Mouse (Mus musculus): ENCODE data around the gene Krt34.

Krt34 gene

DNA sequence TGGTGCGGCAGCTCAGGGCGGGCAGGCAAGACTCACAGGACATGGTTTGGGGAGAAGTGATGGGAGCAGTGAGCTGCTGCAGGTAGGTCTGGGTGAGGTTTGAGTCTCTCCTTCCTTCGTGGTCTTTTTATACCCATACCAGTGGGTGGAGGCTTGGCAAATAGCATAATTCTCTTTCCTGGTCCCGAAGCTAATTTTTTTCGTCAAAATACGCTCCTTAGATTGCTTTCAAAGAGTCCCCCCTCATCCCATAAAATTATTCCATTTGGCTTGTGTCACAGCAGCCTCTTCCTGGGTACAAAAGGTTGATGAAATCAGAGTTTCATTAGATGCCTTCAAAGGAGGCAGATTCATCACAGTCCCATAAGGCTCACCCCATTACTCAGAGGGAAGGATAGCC is at the start of gene Krt34:
Krt34 (minus strand) TSS at position 101 of the 400 bp plus-strand sequence.
- DNase-seq (ENCODE audit: low read depth) = no peak

DNA sequence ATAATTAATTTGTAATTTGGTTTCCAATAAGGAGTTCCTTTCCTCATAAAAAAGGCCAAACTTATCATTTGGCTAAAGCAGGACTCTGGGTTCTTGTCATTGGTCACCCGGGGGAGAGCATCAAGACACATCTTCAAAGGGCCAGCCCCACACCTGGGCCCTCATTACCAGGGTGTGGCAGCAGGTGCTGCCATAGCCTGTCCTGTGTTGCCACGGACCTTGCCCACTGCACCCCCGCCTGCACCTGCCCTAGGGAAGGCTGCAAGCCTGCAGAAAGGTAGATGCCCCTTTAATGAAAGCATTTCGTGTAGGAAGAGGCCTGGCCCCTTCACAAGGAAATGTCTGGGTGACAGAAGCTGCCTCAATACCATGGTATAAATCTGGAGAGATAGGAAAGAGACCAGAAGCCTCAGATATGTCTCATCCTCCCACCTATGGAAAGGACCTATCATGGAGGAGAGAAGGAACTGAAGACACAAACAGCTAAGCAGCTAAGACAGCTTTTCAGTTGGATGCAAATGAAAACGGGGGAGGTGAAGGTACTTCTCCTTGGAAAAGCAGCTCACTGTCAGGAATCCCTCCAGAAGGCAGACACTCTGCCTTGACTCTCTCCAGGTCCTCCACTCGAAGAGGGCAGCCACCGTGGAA is 47.1 kb upstream of the Krt34 start:
- no peak for DNase-seq (ENCODE audit: low read depth)

DNA sequence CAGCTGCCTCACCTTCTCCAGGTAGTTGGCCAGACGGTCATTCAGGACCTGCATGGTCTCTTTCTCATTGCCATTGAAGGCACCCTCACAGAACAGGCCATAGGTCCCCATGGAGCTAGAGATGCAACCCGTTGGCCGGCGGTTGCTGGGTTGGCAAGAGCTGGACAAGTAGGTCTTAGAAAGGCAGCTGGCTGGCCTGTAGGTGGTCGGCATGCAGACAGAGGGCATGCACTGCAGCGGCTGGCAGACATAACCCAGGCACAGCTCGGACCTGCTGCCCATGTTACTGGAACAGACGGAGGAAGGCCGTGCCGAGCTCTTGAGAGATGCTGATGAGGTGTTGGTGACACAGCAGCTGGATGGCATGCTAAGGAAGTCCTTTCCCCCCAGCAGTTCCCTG is 46.5 kb upstream of the Krt34 start, which contains the start of gene Krt32:
Krt32 (minus strand) TSS at position 366 of the 400 bp plus-strand sequence.
- no peak for DNase-seq (ENCODE audit: low read depth)

- no peak for DNase-seq (ENCODE audit: low read depth)
These were observed 32.5 kb upstream of the Krt34 start for GRCm38 (mm10) chr11:100073873-100074272.

DNA sequence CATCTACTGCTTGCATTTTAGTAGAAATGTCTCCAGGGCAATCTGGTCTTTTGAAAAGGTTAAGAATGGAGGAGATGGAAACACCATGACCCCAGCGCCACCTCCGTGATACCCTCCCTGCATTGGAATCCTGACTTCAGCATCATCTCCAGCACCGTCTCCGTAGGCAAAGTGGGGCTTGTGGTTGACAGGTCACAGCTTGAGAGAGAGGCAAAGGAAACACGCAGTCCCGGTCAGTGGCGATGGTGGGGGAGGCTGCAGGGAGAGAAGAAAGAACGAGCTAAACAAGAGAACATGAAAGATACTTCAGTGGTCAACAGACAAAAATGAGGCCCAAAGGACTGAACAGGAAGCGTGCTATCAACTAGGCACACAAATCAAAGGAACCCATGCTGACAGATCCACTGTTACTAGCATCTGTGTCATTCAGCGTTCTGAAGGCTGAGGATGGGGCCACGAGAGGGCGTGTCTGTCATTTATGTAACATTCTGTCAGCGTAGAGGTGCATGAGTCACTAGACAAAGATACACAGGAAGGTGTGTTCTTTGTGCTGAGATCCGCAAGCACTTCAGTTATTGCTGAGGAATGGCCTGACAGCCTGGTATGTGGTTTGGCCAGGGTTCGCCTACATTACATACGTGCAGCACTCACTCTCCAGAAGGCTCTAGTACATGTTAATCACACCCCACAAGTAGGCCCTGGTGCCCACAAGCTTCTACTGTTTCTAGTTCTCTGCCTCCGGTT is 26.1 kb upstream of the Krt34 start:
- DNase-seq (ENCODE audit: low read depth) = no peak

DNA sequence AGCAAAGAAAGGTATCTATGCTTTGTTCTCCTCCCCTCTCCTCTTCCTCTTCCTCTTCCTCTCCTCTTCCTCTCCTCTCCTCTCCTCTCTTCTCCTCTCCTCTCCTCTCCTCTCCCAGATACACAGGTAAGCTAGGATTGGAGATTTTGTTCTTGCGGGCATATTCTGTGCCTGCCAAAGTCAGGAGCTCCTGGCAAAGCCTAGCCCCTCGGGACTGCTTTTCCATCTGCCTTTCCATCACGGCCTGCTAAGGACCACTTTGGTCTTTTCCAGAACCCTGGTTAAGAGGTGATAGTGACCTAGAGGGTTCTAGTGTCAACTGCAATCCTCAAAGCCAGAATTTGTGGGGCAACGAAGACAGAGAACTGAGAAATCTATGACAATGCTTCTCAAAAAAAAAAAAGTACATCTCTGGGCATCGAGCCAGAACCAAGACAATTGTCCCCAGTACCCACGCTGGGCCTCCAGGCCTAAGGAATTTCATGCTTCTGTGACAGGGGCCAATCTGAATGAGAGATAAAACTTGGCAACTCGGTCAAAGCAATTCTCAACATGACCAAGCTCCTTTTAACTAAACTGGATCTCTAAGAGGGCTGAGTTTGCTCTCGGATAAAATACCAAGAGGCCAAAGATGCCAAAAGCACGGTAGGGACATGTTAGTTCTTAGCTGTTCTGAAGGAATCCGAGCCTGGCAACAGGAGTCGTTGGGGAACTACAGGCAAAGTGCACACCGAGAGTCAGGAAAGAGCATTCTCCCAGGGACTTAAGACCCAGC is 25.1 kb upstream of the Krt34 start:
- DNase-seq (ENCODE audit: low read depth) = no peak

DNA sequence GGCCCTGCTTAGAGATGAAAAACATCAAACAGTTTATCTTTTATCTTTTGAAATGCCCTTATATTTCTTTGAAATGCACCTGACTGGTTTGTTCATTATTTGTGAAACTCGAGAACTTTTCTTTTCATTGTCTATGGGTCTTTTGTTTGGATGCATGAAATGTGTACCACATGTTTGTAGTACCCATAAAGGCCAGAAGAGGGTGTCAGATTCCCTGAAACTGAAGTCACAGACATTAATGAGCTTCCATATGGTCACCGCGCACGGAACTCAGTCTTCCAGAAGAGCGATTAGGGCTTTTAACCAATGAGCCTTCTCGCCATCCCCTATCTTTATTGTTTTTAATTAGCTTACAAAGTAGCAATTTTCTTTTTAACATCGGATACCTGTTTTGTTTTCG is 17.5 kb upstream of the Krt34 start:
- no peak for DNase-seq (ENCODE audit: low read depth)

DNA sequence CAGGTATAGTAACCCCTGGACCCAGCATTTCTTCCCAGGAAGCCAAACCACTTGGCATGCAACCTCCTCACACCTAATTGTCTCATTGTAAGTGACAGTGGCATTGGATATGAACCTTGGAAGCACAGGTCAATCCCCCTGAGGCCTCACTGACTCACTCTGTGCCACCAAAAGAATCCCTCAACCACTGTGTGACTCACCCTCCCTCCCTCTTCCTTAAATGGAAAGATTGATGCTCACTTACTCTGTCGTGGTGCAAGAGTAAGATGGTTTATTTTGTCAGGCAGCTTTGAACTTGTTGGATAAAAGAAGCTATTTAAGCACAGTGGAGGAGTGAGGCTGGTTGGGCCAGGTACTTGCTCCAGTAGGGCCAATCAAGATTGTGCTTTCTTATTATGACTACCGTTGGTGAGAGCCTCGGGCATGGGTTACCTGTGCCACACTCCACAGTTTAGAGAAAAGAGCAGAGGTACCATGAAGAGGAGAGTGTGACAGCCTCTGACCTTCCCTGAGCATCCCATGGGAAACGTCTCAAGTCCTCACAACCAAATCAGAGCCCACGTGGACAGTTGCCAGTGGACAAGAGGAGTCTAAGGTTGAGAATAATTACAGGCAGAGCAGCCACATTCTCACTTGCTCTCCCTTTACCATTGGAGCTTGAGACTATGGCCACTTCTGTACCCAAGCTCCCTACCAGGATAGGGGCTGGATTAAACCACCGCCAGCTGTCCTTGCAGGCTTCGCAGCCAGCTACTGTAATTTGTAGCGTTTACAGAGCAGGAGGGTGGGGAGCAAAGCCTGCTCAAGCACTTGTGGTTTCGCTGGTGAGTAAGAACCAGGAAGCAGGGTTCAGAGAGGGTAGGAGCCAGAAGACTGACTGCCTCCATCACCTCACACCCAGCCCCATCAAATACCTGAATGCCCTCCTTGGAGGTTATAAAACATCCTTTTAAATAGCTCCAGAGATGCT is 14.6 kb upstream of the Krt34 start:
- DNase-seq (ENCODE audit: low read depth) = no peak

GRCm38 (mm10) chr11:100050451-100050850 is 9.1 kb upstream of the Krt34 start, which contains the start of gene Krt31:
Gene Krt31, minus strand, starts transcription at chr11:100050551.
- DNase-seq (ENCODE audit: low read depth) = no peak

DNA sequence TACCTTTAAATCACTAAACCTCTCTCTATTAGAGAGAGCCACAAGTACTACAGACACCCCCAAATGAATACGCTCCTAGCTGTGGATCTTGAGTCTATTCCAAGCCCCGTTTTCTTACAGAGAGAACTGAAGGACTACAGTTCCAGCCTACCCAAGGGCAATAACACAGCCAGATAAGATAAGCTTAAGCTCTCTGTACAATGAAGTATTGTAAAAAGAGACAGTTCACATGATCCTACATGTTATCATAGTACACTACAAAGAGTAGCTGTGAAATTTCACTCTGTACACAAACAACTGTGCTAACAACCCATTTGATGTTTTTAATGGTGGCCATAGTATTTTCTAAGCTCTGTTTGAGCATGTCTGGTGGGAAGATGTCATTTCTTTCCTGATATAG is 5.8 kb upstream of the Krt34 start:
- no peak for DNase-seq (ENCODE audit: low read depth)

DNA sequence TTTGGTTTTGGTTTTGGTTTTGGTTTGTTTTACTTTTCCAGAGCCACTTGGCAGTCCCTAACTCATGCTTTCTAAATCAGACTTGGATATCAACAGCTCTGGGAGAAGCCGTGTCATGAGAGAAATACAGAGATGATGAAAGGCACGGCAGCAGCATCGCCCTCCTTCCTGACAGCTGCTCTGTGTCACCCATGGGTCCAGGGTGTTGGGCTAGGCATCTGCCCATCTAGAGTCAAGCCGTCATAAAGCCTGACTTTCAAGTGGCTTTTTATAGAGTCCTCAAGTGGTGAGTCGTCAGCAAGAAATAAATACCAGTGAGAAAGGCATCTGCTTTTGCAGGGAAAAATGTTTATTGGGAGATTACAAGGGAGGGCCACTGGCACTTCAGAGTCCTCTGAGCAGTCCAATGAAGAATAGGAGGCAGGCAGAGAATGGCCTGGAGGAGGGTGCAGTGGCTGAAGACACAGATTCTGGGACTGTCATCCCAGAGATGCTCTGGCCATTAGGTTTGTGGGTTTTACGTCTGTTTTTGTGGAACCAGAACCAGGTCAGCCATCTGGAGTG is 5.0 kb upstream of the Krt34 start:
- no peak for DNase-seq (ENCODE audit: low read depth)

DNA sequence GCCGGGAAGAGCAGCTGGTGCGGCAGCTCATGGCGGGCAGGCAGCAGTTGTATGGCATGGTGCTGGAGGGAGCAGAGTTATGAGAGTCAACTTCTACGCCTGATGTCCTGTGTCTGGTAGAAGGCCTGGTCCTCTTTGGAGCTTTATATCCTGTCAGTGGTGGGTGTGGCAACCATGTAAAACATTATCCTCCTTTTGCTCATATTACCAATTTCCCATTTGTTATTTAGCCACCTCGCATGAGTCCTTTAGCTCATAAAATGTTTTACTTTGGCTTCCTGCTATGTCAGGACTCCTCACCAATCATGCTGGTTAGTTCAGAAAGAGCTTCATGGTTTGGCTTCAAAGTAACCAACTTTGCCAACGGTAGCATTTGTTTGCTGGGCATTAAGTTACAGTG is 11.6 kb downstream of the Krt34 start, which contains the start of gene Krt33b:
Krt33b (minus strand) TSS at position 101 of the 400 bp plus-strand sequence.
- no peak for DNase-seq (ENCODE audit: low read depth)

- DNase-seq (ENCODE audit: low read depth) = no peak
These were observed 19.9 kb downstream of the Krt34 start for GRCm38 (mm10) chr11:100021438-100021837.

DNA sequence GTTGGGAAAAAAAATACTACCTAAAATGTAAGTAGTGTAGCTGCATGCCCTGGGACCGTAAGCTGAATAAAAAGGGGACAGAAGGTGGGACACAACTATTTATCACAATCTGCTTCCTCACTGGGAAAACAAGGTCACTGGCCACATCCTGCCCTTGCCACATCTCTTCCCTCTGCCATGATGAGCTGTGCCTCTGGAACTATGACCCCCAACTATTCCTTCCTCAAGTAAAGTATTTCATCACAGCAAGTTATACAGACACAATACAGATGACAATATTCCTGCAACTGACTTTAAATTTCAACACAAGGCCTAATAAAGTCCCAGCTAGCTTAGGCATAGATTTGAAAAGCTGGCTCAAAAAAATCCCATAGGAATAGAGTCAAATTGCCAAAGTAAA is 21.9 kb downstream of the Krt34 start:
- DNase-seq (ENCODE audit: low read depth) = no peak

DNA sequence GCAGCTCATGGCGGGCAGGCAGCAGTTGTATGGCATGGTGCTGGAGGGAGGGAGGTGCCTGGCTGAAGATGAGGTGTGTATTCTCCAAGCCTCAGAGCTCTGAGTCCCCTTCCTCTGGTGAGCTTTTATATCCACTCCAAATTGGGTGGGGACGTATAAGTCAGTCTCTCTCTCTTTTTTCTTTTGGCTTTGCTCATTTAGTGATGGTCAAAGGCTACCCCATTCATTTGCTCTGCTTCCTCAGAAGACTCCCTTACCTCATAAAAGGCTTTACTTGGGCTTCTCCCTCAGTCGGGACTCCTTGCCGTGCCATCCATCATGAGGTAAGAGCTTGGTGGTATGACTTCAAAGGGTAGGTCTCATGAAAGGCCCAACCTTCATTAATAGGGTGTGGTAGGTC is 25.2 kb downstream of the Krt34 start, which contains the start of gene Krt33a:
Krt33a (minus strand) TSS at position 101 of the 400 bp plus-strand sequence.
- no peak for DNase-seq (ENCODE audit: low read depth)

DNA sequence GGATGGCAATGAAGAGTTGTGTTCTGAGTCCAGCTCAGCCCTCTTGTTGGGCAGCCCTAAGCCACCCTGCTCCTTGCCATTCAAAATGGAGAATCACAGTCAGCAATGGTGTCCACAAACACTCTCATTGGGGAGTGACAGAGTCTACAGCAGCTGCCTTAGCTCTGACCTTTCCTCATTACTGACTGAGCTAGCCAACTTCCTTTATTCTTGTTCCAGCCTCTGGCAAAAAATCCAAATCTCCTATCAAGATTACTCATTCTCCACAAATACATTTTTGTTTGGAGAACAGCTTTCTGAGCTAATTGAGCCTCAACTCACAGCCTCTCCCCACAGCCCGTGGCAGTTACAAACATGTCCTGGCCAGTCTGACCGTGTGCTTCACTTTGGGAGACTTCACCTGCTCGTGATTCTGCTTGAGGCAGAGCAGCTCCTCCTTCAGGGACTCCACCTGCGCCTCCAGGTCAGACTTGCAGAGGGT is 27.6 kb downstream of the Krt34 start:
- no peak for DNase-seq (ENCODE audit: low read depth)

GRCm38 (mm10) chr11:100010682-100011081 is 30.7 kb downstream of the Krt34 start:
- no peak for DNase-seq (ENCODE audit: low read depth)

- no peak for DNase-seq (ENCODE audit: low read depth)
These were observed 33.0 kb downstream of the Krt34 start for GRCm38 (mm10) chr11:100008336-100008735.

DNA sequence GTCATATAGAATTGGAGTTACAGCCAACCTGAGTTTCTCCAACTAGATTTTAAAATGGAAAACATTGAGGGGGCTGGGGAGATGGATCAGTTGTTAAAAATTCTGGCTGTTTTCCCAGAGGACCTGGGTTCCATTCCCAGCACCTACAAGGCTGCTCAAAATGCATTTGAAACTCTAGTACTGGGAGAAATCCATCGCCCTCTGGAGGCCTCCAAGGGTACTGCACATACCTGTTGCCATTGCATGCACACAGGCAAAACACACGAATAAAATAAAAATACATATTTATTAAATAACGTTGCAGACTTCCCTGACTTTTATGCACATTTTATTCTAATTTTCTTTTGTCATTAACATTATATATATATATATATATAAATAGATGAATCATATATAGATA is 34.7 kb downstream of the Krt34 start:
- DNase-seq (ENCODE audit: low read depth) = peak; percentile 31

DNA sequence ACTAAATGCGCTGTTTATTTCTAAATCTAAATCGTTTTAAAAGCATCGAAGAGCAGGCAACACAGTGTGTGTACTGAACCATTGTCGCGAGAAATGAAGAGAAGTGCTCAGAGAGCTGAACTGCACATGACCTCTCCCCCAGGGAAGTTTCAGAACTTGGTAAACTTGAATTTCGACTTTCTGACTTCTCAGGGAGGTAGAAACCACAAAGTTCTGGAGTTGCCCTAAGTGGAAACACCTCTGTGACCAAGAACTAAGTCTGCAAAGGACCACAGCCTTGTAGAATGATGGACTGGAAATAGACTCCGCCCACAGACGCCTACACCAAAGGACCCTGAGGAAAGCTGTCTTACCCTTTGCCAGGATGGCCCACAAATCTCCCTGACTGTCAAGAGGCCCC is 35.4 kb downstream of the Krt34 start:
- no peak for DNase-seq (ENCODE audit: low read depth)

- peak; percentile 48 for DNase-seq (ENCODE audit: low read depth)
These were observed 36.5 kb downstream of the Krt34 start for GRCm38 (mm10) chr11:100004846-100005245.
